Mouse (Mus musculus): ENCODE results near the gene Plppr4. TPM values are rescaled to one million over a fixed set of nuclear protein-coding genes. Genes with fewer than 3 reads are reported as not detected.

Plppr4 gene
- polyA plus RNA-seq, 1 experiment from 2014 or later, result 0.35 TPM

DNA sequence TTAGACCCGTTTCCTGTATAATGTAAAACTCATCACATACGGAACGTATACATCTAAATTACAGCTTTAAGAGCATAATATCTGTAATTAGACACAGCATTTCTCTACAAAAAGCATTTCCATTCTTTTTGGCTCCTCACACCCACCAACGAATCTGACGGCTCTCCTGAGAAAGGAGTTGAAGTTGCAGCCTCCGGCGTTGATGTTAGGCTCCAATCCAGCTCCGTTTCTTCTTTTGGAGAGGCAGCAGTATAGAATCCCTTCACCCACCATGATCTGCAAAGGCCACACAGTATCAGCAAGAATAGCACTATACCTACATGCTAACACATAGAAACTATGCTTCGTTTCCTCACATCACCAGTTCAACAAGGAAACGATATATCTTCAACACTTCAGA, 29.2 kb downstream of the Plppr4 start:
- H3K9me3 ChIP-seq (ENCODE audit: control insufficient read depth, low read length), result no peaks in the 10 kb centered on the region
- WGBS, result 83% methylated on average over 10 of the region's 10 CpGs
- H3K4me3 ChIP-seq (ENCODE audit: low read length), result no peak overlapping the region
- no peak for ATAC-seq (ENCODE audit: low read depth)
- no peaks in the 10 kb centered on the region for H3K4me1 ChIP-seq (replicated peaks; ENCODE audit: control insufficient read depth, insufficient read depth, low read length)
- H3K27ac ChIP-seq (ENCODE audit: low read length), result no peak overlapping the region
- H3K27me3 ChIP-seq (ENCODE audit: control insufficient read depth, insufficient read depth, low read depth, low read length), result no peaks in the 10 kb centered on the region
- no peak overlapping the region for H3K9ac ChIP-seq (ENCODE audit: low read length)
- H3K4me2 ChIP-seq (ENCODE audit: low read depth, low read length), result no peak overlapping the region
- no peaks in the 10 kb centered on the region for H3K36me3 ChIP-seq (ENCODE audit: control insufficient read depth, insufficient read depth, low read length)

GRCm38 (mm10) chr3:117329485-117329884, 31.2 kb downstream of the Plppr4 start:
- no peak overlapping the region for H3K27ac ChIP-seq (ENCODE audit: low read length)
- ATAC-seq (ENCODE audit: low read depth), result no peak
- no peaks in the 10 kb centered on the region for H3K27me3 ChIP-seq (ENCODE audit: control insufficient read depth, insufficient read depth, low read depth, low read length)
- WGBS, result 71% methylated on average over 6 of the region's 6 CpGs
- H3K4me2 ChIP-seq (ENCODE audit: low read depth, low read length), result no peak overlapping the region
- no peak overlapping the region for H3K9ac ChIP-seq (ENCODE audit: low read length)
- H3K9me3 ChIP-seq (ENCODE audit: control insufficient read depth, low read length), result no peaks in the 10 kb centered on the region
- no peak overlapping the region for H3K4me3 ChIP-seq (ENCODE audit: low read length)
- H3K36me3 ChIP-seq (ENCODE audit: control insufficient read depth, insufficient read depth, low read length), result no peaks in the 10 kb centered on the region
- no peaks in the 10 kb centered on the region for H3K4me1 ChIP-seq (replicated peaks; ENCODE audit: control insufficient read depth, insufficient read depth, low read length)

DNA sequence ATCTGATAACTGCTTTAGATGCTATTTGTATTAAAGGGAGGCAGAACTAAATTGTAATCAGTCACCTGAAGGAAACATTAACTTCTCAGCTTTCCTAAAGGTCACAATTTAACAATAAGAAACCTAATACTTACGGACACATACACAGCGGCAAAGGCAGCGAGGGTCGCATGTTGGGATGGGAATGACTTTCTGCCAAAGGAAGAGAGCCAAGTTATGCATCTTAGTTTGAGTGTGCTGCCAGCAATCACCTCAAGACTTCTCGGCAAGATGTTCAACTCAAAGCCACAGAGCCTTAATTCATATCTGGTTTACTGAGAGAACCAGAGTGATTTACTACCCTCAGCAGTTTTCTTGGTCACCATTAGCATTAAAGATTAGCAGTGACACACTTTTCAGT, 34.1 kb downstream of the Plppr4 start:
- WGBS, result 91% methylated on average over 5 of the region's 5 CpGs
- no peak overlapping the region for H3K4me3 ChIP-seq (ENCODE audit: low read length)
- no peaks in the 10 kb centered on the region for H3K36me3 ChIP-seq (ENCODE audit: control insufficient read depth, insufficient read depth, low read length)
- H3K4me2 ChIP-seq (ENCODE audit: low read depth, low read length), result no peak overlapping the region
- H3K9ac ChIP-seq (ENCODE audit: low read length), result no peak overlapping the region
- H3K9me3 ChIP-seq (ENCODE audit: control insufficient read depth, low read length), result no peaks in the 10 kb centered on the region
- H3K27me3 ChIP-seq (ENCODE audit: control insufficient read depth, insufficient read depth, low read depth, low read length), result no peaks in the 10 kb centered on the region
- ATAC-seq (ENCODE audit: low read depth), result no peak
- no peak overlapping the region for H3K27ac ChIP-seq (ENCODE audit: low read length)
- H3K4me1 ChIP-seq (replicated peaks; ENCODE audit: control insufficient read depth, insufficient read depth, low read length), result no peaks in the 10 kb centered on the region

- Histone ChIP-seq H3K9me3 (ENCODE audit: control insufficient read depth, low read length) (no peaks in the 10 kb centered on the region), H3K36me3 (ENCODE audit: control insufficient read depth, insufficient read depth, low read length) (no peaks in the 10 kb centered on the region), H3K4me3 (ENCODE audit: low read length) (no peak overlapping the region), H3K4me2 (ENCODE audit: low read depth, low read length) (no peak overlapping the region), H3K27ac (ENCODE audit: low read length) (no peak overlapping the region), H3K27me3 (ENCODE audit: control insufficient read depth, insufficient read depth, low read depth, low read length) (no peaks in the 10 kb centered on the region), H3K9ac (ENCODE audit: low read length) (no peak overlapping the region), H3K4me1 (replicated peaks; ENCODE audit: control insufficient read depth, insufficient read depth, low read length) (no peaks in the 10 kb centered on the region)
- ATAC-seq (ENCODE audit: low read depth), result no peak
- WGBS, result 77% methylated on average over 3 of the region's 3 CpGs
These were observed 41.0 kb downstream of the Plppr4 start for GRCm38 (mm10) chr3:117319671-117320070.

- no peaks in the 10 kb centered on the region for H3K9me3 ChIP-seq (ENCODE audit: control insufficient read depth, low read length)
- no peak overlapping the region for H3K27ac ChIP-seq (ENCODE audit: low read length)
- H3K4me1 ChIP-seq (replicated peaks; ENCODE audit: control insufficient read depth, insufficient read depth, low read length), result no peaks in the 10 kb centered on the region
- no peaks in the 10 kb centered on the region for H3K36me3 ChIP-seq (ENCODE audit: control insufficient read depth, insufficient read depth, low read length)
- no peak for ATAC-seq (ENCODE audit: low read depth)
- WGBS, result 73% methylated on average over 4 of the region's 4 CpGs
- H3K4me3 ChIP-seq (ENCODE audit: low read length), result no peak overlapping the region
- H3K27me3 ChIP-seq (ENCODE audit: control insufficient read depth, insufficient read depth, low read depth, low read length), result no peaks in the 10 kb centered on the region
- H3K4me2 ChIP-seq (ENCODE audit: low read depth, low read length), result no peak overlapping the region
- H3K9ac ChIP-seq (ENCODE audit: low read length), result no peak overlapping the region
These were observed 47.3 kb downstream of the Plppr4 start for GRCm38 (mm10) chr3:117313339-117313738.

DNA sequence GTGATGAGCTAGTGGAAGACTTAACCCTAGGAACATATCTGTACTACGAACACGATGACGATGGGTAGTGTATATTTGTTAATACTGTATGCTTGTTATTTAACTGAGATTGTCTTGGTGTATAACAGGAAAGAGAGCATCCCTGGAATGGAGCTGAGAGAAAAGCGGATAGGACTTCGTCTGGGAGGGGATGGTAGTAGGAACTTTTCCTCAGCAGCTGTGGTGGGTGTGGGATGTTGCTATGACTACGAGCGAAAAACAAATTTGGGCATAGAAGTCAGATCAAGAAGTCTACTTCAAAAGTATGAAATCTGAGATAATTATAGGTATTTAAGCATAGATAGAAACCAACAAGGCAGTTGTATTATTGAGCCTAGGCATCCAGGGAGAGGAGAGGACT, 48.6 kb downstream of the Plppr4 start:
- H3K36me3 ChIP-seq (ENCODE audit: control insufficient read depth, insufficient read depth, low read length), result no peaks in the 10 kb centered on the region
- no peak overlapping the region for H3K4me3 ChIP-seq (ENCODE audit: low read length)
- no peak for ATAC-seq (ENCODE audit: low read depth)
- no peak overlapping the region for H3K27ac ChIP-seq (ENCODE audit: low read length)
- no peaks in the 10 kb centered on the region for H3K27me3 ChIP-seq (ENCODE audit: control insufficient read depth, insufficient read depth, low read depth, low read length)
- H3K4me1 ChIP-seq (replicated peaks; ENCODE audit: control insufficient read depth, insufficient read depth, low read length), result no peaks in the 10 kb centered on the region
- no peak overlapping the region for H3K9ac ChIP-seq (ENCODE audit: low read length)
- 91% methylated on average over 7 of the region's 7 CpGs for WGBS
- no peak overlapping the region for H3K4me2 ChIP-seq (ENCODE audit: low read depth, low read length)
- H3K9me3 ChIP-seq (ENCODE audit: control insufficient read depth, low read length), result no peaks in the 10 kb centered on the region

GRCm38 (mm10) chr3:117310801-117311368, 49.8 kb downstream of the Plppr4 start:
- WGBS, result 85% methylated on average over 2 of the region's 2 CpGs

DNA sequence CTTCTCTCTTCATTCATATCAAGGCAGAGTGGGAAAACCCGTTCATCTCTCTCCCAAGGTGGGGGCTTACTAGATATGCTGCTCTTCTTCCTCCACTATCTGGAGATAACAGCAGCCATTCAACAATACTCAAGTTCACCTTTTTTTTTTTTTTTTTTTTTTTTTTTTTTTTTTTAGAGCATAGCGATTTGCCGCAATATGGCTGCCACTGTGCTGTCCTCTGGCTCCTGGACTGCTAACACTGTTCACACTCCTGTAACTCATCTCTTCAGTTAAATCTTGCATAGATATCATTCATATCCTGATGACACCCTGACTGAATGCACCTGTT, 51.1 kb downstream of the Plppr4 start:
- 91% methylated on average over 3 of the region's 3 CpGs for WGBS
- no peaks in the 10 kb centered on the region for H3K4me1 ChIP-seq (replicated peaks; ENCODE audit: control insufficient read depth, insufficient read depth, low read length)
- ATAC-seq (ENCODE audit: low read depth), result no peak

More at GRCm38 (mm10) chr3:117310801-117311368, 49.8 kb downstream of the Plppr4 start:
- Histone ChIP-seq H3K36me3 (ENCODE audit: control insufficient read depth, insufficient read depth, low read length) (no peaks in the 10 kb centered on the region), H3K9me3 (ENCODE audit: control insufficient read depth, low read length) (no peaks in the 10 kb centered on the region), H3K4me3 (ENCODE audit: low read length) (no peak overlapping the region), H3K4me1 (replicated peaks; ENCODE audit: control insufficient read depth, insufficient read depth, low read length) (no peaks in the 10 kb centered on the region), H3K27me3 (ENCODE audit: control insufficient read depth, insufficient read depth, low read depth, low read length) (no peaks in the 10 kb centered on the region), H3K9ac (ENCODE audit: low read length) (no peak overlapping the region), H3K4me2 (ENCODE audit: low read depth, low read length) (no peak overlapping the region), H3K27ac (ENCODE audit: low read length) (no peak overlapping the region)
- no peak for ATAC-seq (ENCODE audit: low read depth)

DNA sequence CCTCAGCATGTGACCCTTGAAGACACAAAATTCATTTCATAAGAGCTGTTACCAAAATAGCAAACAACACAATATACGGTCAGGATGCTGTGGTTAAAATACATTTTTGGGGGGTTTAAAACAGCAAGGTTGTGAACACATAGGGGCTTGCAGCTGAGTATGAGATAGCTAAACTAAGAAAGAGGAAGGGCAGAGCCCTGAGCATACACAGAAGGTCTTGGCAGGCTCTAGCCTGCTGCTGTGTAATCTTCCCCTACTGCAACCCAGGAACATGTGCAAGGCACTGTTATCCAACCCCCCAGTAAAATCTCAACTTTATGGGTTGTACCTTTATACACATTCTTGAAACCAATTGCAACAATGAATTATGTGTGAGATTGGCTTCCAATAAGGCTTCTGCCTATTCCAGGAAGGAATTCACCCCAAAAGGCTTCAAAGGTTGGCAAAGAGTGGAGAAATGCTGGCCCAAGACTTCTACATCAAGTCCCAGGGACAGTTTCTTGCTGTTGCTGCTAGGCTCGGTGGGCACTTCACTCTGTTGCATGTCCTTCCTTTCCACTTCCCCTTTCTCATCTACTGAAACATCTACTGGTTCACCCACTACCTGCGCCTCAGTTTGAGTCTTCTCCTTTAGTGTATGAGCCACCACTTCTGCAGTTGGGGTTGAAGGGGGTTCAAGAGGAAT, 51.6 kb downstream of the Plppr4 start:
- no peak for ATAC-seq (ENCODE audit: low read depth)
- Histone ChIP-seq H3K9ac (ENCODE audit: low read length) (no peak overlapping the region), H3K4me2 (ENCODE audit: low read depth, low read length) (no peak overlapping the region), H3K4me1 (replicated peaks; ENCODE audit: control insufficient read depth, insufficient read depth, low read length) (no peaks in the 10 kb centered on the region), H3K36me3 (ENCODE audit: control insufficient read depth, insufficient read depth, low read length) (no peaks in the 10 kb centered on the region), H3K9me3 (ENCODE audit: control insufficient read depth, low read length) (no peaks in the 10 kb centered on the region), H3K27me3 (ENCODE audit: control insufficient read depth, insufficient read depth, low read depth, low read length) (no peaks in the 10 kb centered on the region), H3K4me3 (ENCODE audit: low read length) (no peak overlapping the region), H3K27ac (ENCODE audit: low read length) (no peak overlapping the region)
- WGBS, result 81% methylated on average over 3 of the region's 3 CpGs

More for the DNA sequence above, 51.1 kb downstream of the Plppr4 start:
- Histone ChIP-seq H3K27me3 (ENCODE audit: control insufficient read depth, insufficient read depth, low read depth, low read length) (no peaks in the 10 kb centered on the region), H3K27ac (ENCODE audit: low read length) (no peak overlapping the region), H3K4me2 (ENCODE audit: low read depth, low read length) (no peak overlapping the region), H3K9ac (ENCODE audit: low read length) (no peak overlapping the region), H3K4me3 (ENCODE audit: low read length) (no peak overlapping the region), H3K36me3 (ENCODE audit: control insufficient read depth, insufficient read depth, low read length) (no peaks in the 10 kb centered on the region), H3K9me3 (ENCODE audit: control insufficient read depth, low read length) (no peaks in the 10 kb centered on the region)

Data from lung, embryonic 16.5 days (tissue).